Mouse (Mus musculus) layer of hippocampus, adult 6 months (tissue): Measurements from ENCODE around the gene 4930522H14Rik. TPM values are rescaled to one million over a fixed set of nuclear protein-coding genes. Genes with fewer than 3 reads are reported as not detected.

Source experiments
- long read RNA-seq, 2 experiments: library from polyadenylated mRNA; unstranded; transcript quantifications; one replicate each; pipeline ENCODE4 v2.0.0; 2019 to 2020
- polyA plus RNA-seq: library from polyadenylated mRNA; unstranded; fragments of <200 nt; fragmentation: Nextera tagmentation; gene quantifications from 2 replicates; pipeline ENCODE4 v1.2.3, GENCODE M21; 2021

Gene 4930522H14Rik
- polyA plus RNA-seq, result not detected in 2 replicates
- long read RNA-seq, experiment 1, result 0 reads
- long read RNA-seq, experiment 2, result 0 reads

DNA sequence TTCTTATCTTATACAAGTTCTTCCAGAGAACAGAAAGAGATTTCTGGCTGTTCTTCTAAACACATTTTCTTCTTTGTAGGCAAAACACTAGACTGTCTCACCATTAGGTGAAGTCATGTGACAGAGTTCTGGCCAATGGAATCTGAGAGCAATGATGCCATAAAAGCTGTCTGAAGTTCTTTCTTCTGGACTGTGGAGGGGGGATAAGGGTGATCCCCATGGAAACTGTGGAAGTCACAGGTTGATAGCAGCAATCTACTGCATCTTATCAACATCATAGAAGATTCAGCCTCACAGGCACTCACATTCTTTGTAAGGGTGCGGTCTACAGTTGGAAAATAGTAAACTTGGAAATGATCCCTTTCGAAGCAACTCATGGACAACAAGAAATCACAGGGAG is at the start of gene 4930522H14Rik:
4930522H14Rik (minus strand) TSS at position 187 of the 400 bp plus-strand sequence.

DNA sequence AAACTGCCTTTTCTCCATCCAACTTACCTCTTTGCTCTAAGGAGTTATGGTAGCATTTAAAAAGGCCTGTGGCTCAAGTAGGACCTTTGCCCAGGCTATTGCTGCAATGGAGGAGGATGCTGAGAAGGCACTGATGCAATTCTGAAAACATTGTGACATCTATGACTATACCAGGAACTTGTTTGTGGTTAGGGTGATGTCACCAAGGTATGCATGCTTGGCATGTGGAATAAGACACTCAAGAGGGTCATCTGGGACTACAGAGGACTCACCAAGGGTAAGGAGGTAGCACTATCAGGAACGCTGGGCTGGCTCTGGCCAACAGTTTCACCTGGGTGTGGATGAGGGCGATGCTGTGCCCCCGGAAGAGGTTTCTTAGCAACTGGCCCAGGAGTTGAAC is 46.5 kb downstream of the 4930522H14Rik start, which contains the start of gene Rnf11:
Rnf11 (minus strand) TSS at position 108 of the 400 bp plus-strand sequence.

Other genes with a start within 250 kb of the 4930522H14Rik start
- gene Ttc39a, start 124.7 kb downstream of the 4930522H14Rik start, polyA plus RNA-seq, result 1.0 and 1.6 TPM in 2 replicates
- 13.8 and 14.6 TPM in 2 replicates for gene Rnf11, start 46.6 kb downstream of the 4930522H14Rik start, polyA plus RNA-seq
- gene Cdkn2c, start 135.9 kb upstream of the 4930522H14Rik start, polyA plus RNA-seq, result 4.0 and 6.7 TPM in 2 replicates
- 9.9 and 12.4 TPM in 2 replicates for gene Faf1, start 145.3 kb upstream of the 4930522H14Rik start, polyA plus RNA-seq